Mouse (Mus musculus) MEL (cell line): ENCODE results near the gene Rnf32. TPM values are rescaled to one million over a fixed set of nuclear protein-coding genes. Genes with fewer than 3 reads are reported as not detected.

Experiments
- DNase-seq: peaks from one replicate; pipeline ENCODE4 v3.0.0; 2011; ENCODE audit warnings: low read depth, low spot score
- H3K27ac ChIP-seq: 2 replicates; pipeline ENCODE4 v1.5.1; 2012; ENCODE audit warnings: low read depth, mild to moderate bottlenecking, control low read depth, low read length, moderate library complexity; ENCODE audit not compliant: control insufficient read depth
- H3K27me3 ChIP-seq, 2 experiments: fragments of 150-350 bp in 1 of 2; sonication (generic) in 1 of 2; 2 replicates each; pipeline ENCODE4 v1.6.1; 2012; ENCODE audit warnings: low read length in 2 of 2, mild to moderate bottlenecking in 2 of 2, improper control_type of control experiment in 1 of 2, moderate library complexity in 1 of 2; ENCODE audit not compliant: insufficient read depth in 2 of 2, control insufficient read depth in 1 of 2
- H3K36me3 ChIP-seq, 2 experiments: 2 replicates each; pipeline ENCODE4 v1.6.1; 2012 to 2014; ENCODE audit warnings: low read length in 2 of 2, improper control_type of control experiment in 1 of 2, inconsistent platforms in 1 of 2, mild to moderate bottlenecking in 1 of 2; ENCODE audit not compliant: insufficient read depth in 2 of 2, control insufficient read depth in 1 of 2
- H3K4me1 ChIP-seq, 2 experiments: fragments of 150-350 bp in 1 of 2; sonication (generic) in 1 of 2; 2 replicates each; pipeline ENCODE4 v1.6.1; 2012; ENCODE audit warnings: low read length in 2 of 2, improper control_type of control experiment in 1 of 2, mild to moderate bottlenecking in 1 of 2; ENCODE audit not compliant: insufficient read depth in 2 of 2, control insufficient read depth in 1 of 2
- H3K4me3 ChIP-seq, 2 experiments: fragments of 150-350 bp in 1 of 2; sonication (generic) in 1 of 2; 2 replicates each; pipeline ENCODE4 v1.5.1; 2012; ENCODE audit warnings: low read depth in 2 of 2, low read length in 2 of 2, mild to moderate bottlenecking in 2 of 2, moderate library complexity in 2 of 2, control low read depth in 1 of 2, improper control_type of control experiment in 1 of 2; ENCODE audit not compliant: control insufficient read depth in 1 of 2, insufficient read depth in 1 of 2
- H3K79me2 ChIP-seq: 2 replicates; pipeline ENCODE4 v1.6.1; 2012; ENCODE audit warnings: mild to moderate bottlenecking, low read length, moderate library complexity; ENCODE audit not compliant: control insufficient read depth, poor library complexity, insufficient read depth
- H3K9ac ChIP-seq: 2 replicates; pipeline ENCODE4 v1.6.1; 2012; ENCODE audit warnings: low read depth, mild to moderate bottlenecking, control low read depth, low read length, moderate library complexity; ENCODE audit not compliant: control insufficient read depth, poor library complexity, severe bottlenecking
- H3K9me3 ChIP-seq: fragments of 150-350 bp; sonication (generic); replicated peaks from 2 replicates; pipeline ENCODE4 v1.6.1; 2012; ENCODE audit warnings: mild to moderate bottlenecking, low read length, improper control_type of control experiment, moderate library complexity; ENCODE audit not compliant: insufficient read depth
- CHD2 ChIP-seq: IDR thresholded peaks from 2 replicates; pipeline ENCODE4 v1.6.1; 2011; ENCODE audit warnings: low read length, improper control_type of control experiment
- ELF1 ChIP-seq: IDR thresholded peaks from 2 replicates; pipeline ENCODE4 v1.6.1; 2014; ENCODE audit warnings: low read depth, mild to moderate bottlenecking, inconsistent platforms, low read length, improper control_type of control experiment, moderate library complexity
- EP300 ChIP-seq, 2 experiments: IDR thresholded peaks; 2 replicates each; pipeline ENCODE4 v1.6.1; 2011; ENCODE audit warnings: improper control_type of control experiment in 2 of 2, low read length in 2 of 2, low read depth in 1 of 2, mild to moderate bottlenecking in 1 of 2
- ETS1 ChIP-seq: IDR thresholded peaks from 2 replicates; pipeline ENCODE4 v1.6.1; 2012; ENCODE audit warnings: low read depth, mild to moderate bottlenecking, inconsistent platforms, low read length, improper control_type of control experiment, moderate library complexity
- GABPA ChIP-seq: IDR thresholded peaks from 2 replicates; pipeline ENCODE4 v1.6.1; 2012; ENCODE audit warnings: low read depth, mild to moderate bottlenecking, inconsistent platforms, low read length, improper control_type of control experiment, moderate library complexity
- HCFC1 ChIP-seq: IDR thresholded peaks from 2 replicates; pipeline ENCODE4 v1.6.1; 2012; ENCODE audit warnings: low read depth, mild to moderate bottlenecking, inconsistent platforms, low read length, improper control_type of control experiment, moderate library complexity
- MAZ ChIP-seq: IDR thresholded peaks from 2 replicates; pipeline ENCODE4 v1.6.1; 2012; ENCODE audit warnings: low read depth, mild to moderate bottlenecking, inconsistent platforms, low read length, improper control_type of control experiment
- MXI1 ChIP-seq: IDR thresholded peaks from 2 replicates; pipeline ENCODE4 v1.6.1; 2011; ENCODE audit warnings: mild to moderate bottlenecking, low read depth, low read length, improper control_type of control experiment
- MYB ChIP-seq: IDR thresholded peaks from 2 replicates; pipeline ENCODE4 v1.6.1; 2011; ENCODE audit warnings: mild to moderate bottlenecking, low read depth, low read length, improper control_type of control experiment
- MYC ChIP-seq: IDR thresholded peaks from 2 replicates; pipeline ENCODE4 v1.6.1; 2011; ENCODE audit warnings: low read depth, mild to moderate bottlenecking, low read length, improper control_type of control experiment, moderate library complexity
- POLR2A ChIP-seq, 2 experiments: IDR thresholded peaks; 2 replicates each; pipeline ENCODE4 v1.6.1; 2011 to 2012; ENCODE audit warnings: low read length in 2 of 2, mild to moderate bottlenecking in 2 of 2, control low read depth in 1 of 2, improper control_type of control experiment in 1 of 2, low read depth in 1 of 2, moderate library complexity in 1 of 2; ENCODE audit not compliant: control insufficient read depth in 1 of 2, insufficient read depth in 1 of 2, poor library complexity in 1 of 2
- POLR2AphosphoS2 ChIP-seq: IDR thresholded peaks from 2 replicates; pipeline ENCODE4 v1.6.1; 2011; ENCODE audit warnings: low read length, improper control_type of control experiment
- RCOR1 ChIP-seq: IDR thresholded peaks from 2 replicates; pipeline ENCODE4 v1.6.1; 2012; ENCODE audit warnings: low read depth, mild to moderate bottlenecking, inconsistent platforms, low read length, improper control_type of control experiment
- SMC3 ChIP-seq: IDR thresholded peaks from 2 replicates; pipeline ENCODE4 v1.6.1; 2011; ENCODE audit warnings: low read depth, low read length, improper control_type of control experiment
- TAL1 ChIP-seq: IDR thresholded peaks from 2 replicates; pipeline ENCODE4 v1.6.1; 2012; ENCODE audit warnings: mild to moderate bottlenecking, inconsistent platforms, low read length, moderate library complexity, mixed read lengths
- USF2 ChIP-seq, 2 experiments: IDR thresholded peaks; 2 replicates each; pipeline ENCODE4 v1.6.1; 2011 to 2012; ENCODE audit warnings: improper control_type of control experiment in 2 of 2, low read length in 2 of 2, borderline replicate concordance in 1 of 2, inconsistent platforms in 1 of 2, low read depth in 1 of 2, mild to moderate bottlenecking in 1 of 2; ENCODE audit not compliant: insufficient read depth in 1 of 2
- ZC3H11A ChIP-seq: IDR thresholded peaks from 2 replicates; pipeline ENCODE4 v1.6.1; 2012; ENCODE audit warnings: low read depth, mild to moderate bottlenecking, inconsistent platforms, low read length, improper control_type of control experiment
- ZKSCAN1 ChIP-seq: IDR thresholded peaks from 2 replicates; pipeline ENCODE4 v1.6.1; 2012; ENCODE audit warnings: low read depth, mild to moderate bottlenecking, inconsistent platforms, low read length, improper control_type of control experiment, moderate library complexity
- ZNF384 ChIP-seq: IDR thresholded peaks from 2 replicates; pipeline ENCODE4 v1.6.1; 2012; ENCODE audit warnings: low read depth, mild to moderate bottlenecking, inconsistent platforms, low read length, improper control_type of control experiment
- polyA plus RNA-seq, 2 experiments: library from polyadenylated mRNA; stranded (reverse) in 1 of 2; unstranded in 1 of 2; fragments of >175 nt in 1 of 2; fragments of >200 nt in 1 of 2; gene quantifications; 2 replicates each; pipeline versions ENCODE4 v1.2.1 to v1.2.4; 2012; ENCODE audit warnings: low replicate concordance in 2 of 2, low read depth in 1 of 2; ENCODE audit not compliant: insufficient read length in 2 of 2, insufficient read depth in 1 of 2, missing spikeins in 1 of 2
- total RNA-seq: library from RNA; depleted of rRNA; stranded (reverse); fragments of 300-350 nt; gene quantifications from 2 replicates; pipeline ENCODE4 v1.2.3, GENCODE M21; 2012

Rnf32 gene
- total and polyA plus RNA-seq, 3 experiments: not detected

DNA sequence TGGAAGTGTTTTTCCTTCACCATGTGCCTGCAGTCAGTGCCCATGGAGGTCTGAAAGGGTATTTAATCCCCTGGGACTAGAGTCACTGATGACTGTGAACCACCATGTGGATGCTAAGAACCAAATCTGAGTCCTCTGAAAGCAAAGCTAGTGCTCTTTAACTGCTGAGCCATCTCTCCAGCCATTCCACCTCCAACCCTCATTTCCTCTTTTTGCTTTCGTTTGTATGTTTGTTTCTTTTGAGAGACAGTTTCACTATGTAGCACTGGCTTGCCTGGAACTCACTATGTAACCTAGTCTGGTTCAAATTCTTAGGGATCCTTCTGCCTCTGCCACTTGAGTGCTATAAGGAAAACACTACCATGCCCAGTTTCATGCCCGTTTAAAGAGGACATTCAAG, 34.7 kb downstream of the Rnf32 start:
- Histone ChIP-seq H3K27ac (no peak overlapping the region), H3K9me3 (no peaks in the 10 kb centered on the region; the same call in 1 of the 2 replicates), H3K36me3 (no peaks in the 10 kb centered on the region), H3K79me2 (no peaks in the 10 kb centered on the region), H3K4me3 (no peak overlapping the region), H3K4me1 (no peaks in the 10 kb centered on the region), H3K9ac (no peak overlapping the region), H3K27me3 (no peaks in the 10 kb centered on the region)
- TF ChIP-seq POLR2AphosphoS2 (no peak), SMC3 (no peak)
- no peak for DNase-seq

DNA sequence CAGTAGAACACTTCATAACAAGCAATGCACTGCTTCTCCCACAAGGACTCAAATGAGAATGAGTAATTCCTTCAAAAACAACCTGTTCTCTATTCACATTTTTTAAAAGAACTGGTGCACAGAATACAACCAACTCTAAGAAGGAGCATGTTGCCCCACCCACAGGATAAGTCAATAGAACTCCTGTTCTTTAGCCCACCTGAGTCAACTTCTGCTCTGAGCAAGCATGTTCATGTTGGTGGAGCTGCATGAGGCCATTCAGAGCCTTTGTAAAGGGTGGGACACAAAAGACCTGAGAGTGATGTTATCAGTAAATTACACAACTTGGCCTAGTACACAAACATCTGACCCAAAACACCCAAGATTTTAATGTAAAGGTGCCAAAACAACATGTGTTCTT, 42.6 kb downstream of the Rnf32 start:
- H3K9me3 ChIP-seq: no peaks in the 10 kb centered on the region; the same call in 1 of the 2 replicates
- DNase-seq: no peak
- no peaks in the 10 kb centered on the region for H3K36me3 ChIP-seq
- no peaks in the 10 kb centered on the region for H3K4me1 ChIP-seq
- TF ChIP-seq MXI1 (no peak), HCFC1 (no peak), CHD2 (no peak), USF2 (IDR thresholded peaks at IDR 0.05; ENCODE audit: borderline replicate concordance in 1 of 2, insufficient read depth in 1 of 2, low read depth in 1 of 2, low read length in 2 of 2) (no peak), MYC (no peak), POLR2A (IDR thresholded peaks at IDR 0.05; ENCODE audit: control insufficient read depth in 1 of 2, insufficient read depth in 1 of 2, low read depth in 1 of 2, low read length in 2 of 2, poor library complexity in 1 of 2) (no peak), TAL1 (no peak), MAZ (no peak), EP300 (IDR thresholded peaks at IDR 0.05; ENCODE audit: low read depth in 1 of 2, low read length in 2 of 2) (no peak), ZNF384 (no peak), ETS1 (no peak), MYB (no peak), GABPA (no peak), ZC3H11A (no peak), RCOR1 (no peak), POLR2AphosphoS2 (no peak), ZKSCAN1 (no peak), ELF1 (no peak)
- no peak overlapping the region for H3K4me3 ChIP-seq
- H3K27ac ChIP-seq: no peak overlapping the region
- H3K9ac ChIP-seq: no peak overlapping the region
- H3K27me3 ChIP-seq: no peaks in the 10 kb centered on the region
- H3K79me2 ChIP-seq: no peaks in the 10 kb centered on the region
